Mouse (Mus musculus): ENCODE data around the gene Ing4.
"Not testable (repeated sequence)": the region's sequence is repeated elsewhere in the genome, so short reads cannot be mapped to it uniquely, and the experiment has no call there.

The Ing4 gene

GRCm38 (mm10) chr6:125042081-125042480, 2.5 kb downstream of the Ing4 start:
- no peak for DNase-seq

- peak; percentile 91 to 94 for DNase-seq
Observed at GRCm38 (mm10) chr6:125046691-125047090, 7.1 kb downstream of the Ing4 start.

GRCm38 (mm10) chr6:125049678-125050077, 10.1 kb downstream of the Ing4 start, which contains the start of gene Acrbp:
TSS of gene Acrbp (plus strand) at chr6:125049689.
- DNase-seq: no peak

- no peak for DNase-seq
Observed at GRCm38 (mm10) chr6:125051237-125051636, 11.7 kb downstream of the Ing4 start.

- no peak for DNase-seq
Observed at GRCm38 (mm10) chr6:125061493-125061892, 21.9 kb downstream of the Ing4 start.

- DNase-seq: no peak
Observed at GRCm38 (mm10) chr6:125062511-125062910, 23.0 kb downstream of the Ing4 start.

GRCm38 (mm10) chr6:125063906-125064305, 24.3 kb downstream of the Ing4 start:
- no peak for DNase-seq

- not testable (repeated sequence) for DNase-seq
Observed at GRCm38 (mm10) chr6:125065223-125065622, 25.7 kb downstream of the Ing4 start.

GRCm38 (mm10) chr6:125067571-125067995, 28.0 kb downstream of the Ing4 start, which contains the start of gene Lpar5:
TSS of gene Lpar5 (plus strand) at chr6:125067920.
- DNase-seq: no peak

- DNase-seq: peak in 1 of 2 experiments; percentile 42
Observed at GRCm38 (mm10) chr6:125071170-125071895, 31.8 kb downstream of the Ing4 start.

- peak; percentile 94 to 97 for DNase-seq
Observed at GRCm38 (mm10) chr6:125071896-125072279, 32.3 kb downstream of the Ing4 start.

- DNase-seq: no peak
Observed at GRCm38 (mm10) chr6:125073825-125074224, 34.3 kb downstream of the Ing4 start.

- no peak for DNase-seq
Observed at GRCm38 (mm10) chr6:125081394-125081793, 41.8 kb downstream of the Ing4 start.

GRCm38 (mm10) chr6:125081797-125082560, 42.4 kb downstream of the Ing4 start:
- DNase-seq: peak; percentile 85 to 92

GRCm38 (mm10) chr6:125082801-125083386, 43.3 kb downstream of the Ing4 start:
- DNase-seq: no peak

GRCm38 (mm10) chr6:125084424-125084823, 44.9 kb downstream of the Ing4 start:
- peak; percentile 65 to 77 for DNase-seq

GRCm38 (mm10) chr6:125087937-125088336, 48.4 kb downstream of the Ing4 start:
- DNase-seq: peak in 1 of 2 experiments; percentile 10

- peak; percentile 75 to 88 for DNase-seq
Observed at GRCm38 (mm10) chr6:125088561-125089321, 49.2 kb downstream of the Ing4 start.

- DNase-seq: peak; percentile 79 to 87
Observed at GRCm38 (mm10) chr6:125089521-125090321, 50.2 kb downstream of the Ing4 start.

- DNase-seq: peak in 1 of 2 experiments; percentile 14
Observed at GRCm38 (mm10) chr6:125090341-125091085, 51.0 kb downstream of the Ing4 start.

- DNase-seq: no peak
Observed at GRCm38 (mm10) chr6:125092372-125092771, 52.8 kb downstream of the Ing4 start.
